Mouse (Mus musculus): ENCODE data around the gene Esyt1.

- TF ChIP-seq CTCF (IDR thresholded peaks at IDR 0.05; ENCODE audit: insufficient read depth, low read length) = no peak
- TF ChIP-seq POLR2A (IDR thresholded peaks at IDR 0.05; ENCODE audit: borderline replicate concordance, extremely low read depth, low read depth, low read length) = no peak
These were observed 30.4 kb downstream of the Esyt1 start for GRCm38 (mm10) chr10:128495270-128495669.
